Mouse (Mus musculus): Measurements from ENCODE around the gene Gm37240.

Gm37240 gene

DNA sequence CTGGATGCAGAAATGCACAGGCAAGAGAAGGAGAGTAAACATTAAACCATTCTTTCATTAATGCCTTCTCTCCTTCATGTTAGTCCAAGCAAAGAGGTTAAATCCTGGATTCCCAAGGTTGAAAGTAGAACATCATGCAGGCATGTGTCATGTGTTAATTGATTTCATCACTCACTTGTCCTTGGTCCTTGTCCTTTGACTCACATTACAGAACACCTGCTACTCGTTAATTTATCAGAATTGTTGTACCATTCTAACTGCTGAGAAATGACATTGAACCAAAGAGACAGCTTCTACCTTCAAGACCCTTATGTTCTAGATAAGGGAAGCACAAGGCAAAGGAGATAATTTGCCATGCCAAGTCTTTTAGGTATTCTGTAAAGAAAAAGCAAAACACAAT is 835.1 kb downstream of the Gm37240 start:
- no peak for DNase-seq (ENCODE audit: low read depth, low spot score)

DNA sequence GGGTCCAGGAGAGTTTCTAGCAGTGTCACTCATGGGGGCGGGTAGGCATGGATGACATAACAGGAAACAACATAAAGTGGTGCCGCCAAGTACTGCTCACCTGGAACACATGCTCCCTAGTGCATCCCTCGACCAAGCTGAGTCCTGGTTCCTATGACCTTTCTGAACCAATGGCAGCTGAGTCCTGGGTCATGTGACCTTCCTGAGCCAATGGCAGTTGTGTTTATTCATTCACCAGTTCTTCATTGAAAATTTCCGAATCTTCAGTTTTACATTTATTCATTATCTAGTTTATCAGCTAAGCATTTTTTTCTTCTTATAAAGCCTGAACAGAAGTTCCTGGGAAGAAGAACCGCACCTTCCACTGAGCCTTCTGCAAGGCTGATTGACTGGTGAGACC is 838.7 kb downstream of the Gm37240 start:
- DNase-seq (ENCODE audit: low read depth, low spot score), result no peak

DNA sequence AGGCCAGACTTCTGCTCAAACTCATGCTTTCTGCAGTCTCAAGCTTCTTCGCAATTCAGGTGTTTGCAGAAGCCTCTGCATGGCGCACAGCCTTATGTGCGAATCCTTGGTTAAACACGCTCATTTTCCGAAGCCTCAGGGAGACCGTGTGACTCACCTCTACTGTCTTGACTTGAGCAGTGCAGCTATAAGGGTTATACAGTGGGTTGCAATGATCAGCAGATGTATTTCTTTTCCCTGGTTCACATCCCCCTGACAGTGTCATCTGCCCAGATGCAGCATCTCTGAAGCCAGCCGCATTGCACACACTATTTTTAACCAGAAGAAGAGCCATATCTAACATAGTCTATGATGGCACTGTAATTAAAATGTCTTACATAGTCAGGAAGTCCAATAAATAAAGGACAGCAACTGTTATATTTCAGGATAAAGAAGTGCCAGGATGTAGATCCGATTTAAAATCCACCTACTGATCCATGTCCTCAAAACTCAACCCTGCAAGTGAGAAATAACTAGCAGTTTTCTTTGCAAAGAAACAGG is 843.6 kb downstream of the Gm37240 start:
- no peak for DNase-seq (ENCODE audit: low read depth, low spot score)

DNA sequence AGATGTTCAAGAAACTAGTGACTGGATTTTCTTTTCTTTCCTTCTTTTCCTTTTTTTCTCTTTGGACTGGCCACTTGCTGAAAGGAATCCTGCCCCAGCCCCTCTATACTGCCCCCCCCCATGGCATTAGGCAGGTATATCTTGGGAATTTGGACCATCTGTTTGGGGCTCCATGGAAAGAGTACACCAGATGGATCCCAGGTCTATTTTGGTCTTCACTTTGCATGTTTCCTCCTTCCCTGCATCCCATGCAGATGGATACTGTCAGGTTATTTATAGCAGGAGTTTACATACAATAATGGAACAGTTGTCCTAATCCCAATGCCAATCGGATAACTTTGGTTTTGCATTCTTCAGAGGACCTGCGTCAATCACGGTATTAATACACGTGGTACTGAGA is 845.2 kb downstream of the Gm37240 start:
- no peak for DNase-seq (ENCODE audit: low read depth, low spot score)

DNA sequence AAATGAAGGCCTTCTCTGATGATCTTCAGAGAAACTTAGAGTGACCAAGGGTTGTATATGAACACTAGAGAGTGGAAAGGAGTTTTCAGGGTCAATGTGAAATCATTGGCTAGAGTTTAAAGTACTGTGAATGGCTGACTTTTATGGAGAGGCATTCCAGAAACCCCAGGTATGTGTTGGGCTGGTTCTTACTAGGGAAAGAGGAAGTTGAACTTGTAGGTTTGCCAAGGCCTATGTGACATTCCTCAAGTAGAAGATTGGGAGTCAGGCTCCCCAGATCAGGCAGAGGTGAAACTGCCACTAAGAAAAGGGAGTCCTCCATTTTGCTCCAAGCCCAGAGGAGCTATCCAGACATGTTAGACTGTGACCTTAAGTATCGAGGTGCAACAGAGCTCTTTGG is 858.2 kb downstream of the Gm37240 start:
- DNase-seq (ENCODE audit: low read depth, low spot score), result no peak

DNA sequence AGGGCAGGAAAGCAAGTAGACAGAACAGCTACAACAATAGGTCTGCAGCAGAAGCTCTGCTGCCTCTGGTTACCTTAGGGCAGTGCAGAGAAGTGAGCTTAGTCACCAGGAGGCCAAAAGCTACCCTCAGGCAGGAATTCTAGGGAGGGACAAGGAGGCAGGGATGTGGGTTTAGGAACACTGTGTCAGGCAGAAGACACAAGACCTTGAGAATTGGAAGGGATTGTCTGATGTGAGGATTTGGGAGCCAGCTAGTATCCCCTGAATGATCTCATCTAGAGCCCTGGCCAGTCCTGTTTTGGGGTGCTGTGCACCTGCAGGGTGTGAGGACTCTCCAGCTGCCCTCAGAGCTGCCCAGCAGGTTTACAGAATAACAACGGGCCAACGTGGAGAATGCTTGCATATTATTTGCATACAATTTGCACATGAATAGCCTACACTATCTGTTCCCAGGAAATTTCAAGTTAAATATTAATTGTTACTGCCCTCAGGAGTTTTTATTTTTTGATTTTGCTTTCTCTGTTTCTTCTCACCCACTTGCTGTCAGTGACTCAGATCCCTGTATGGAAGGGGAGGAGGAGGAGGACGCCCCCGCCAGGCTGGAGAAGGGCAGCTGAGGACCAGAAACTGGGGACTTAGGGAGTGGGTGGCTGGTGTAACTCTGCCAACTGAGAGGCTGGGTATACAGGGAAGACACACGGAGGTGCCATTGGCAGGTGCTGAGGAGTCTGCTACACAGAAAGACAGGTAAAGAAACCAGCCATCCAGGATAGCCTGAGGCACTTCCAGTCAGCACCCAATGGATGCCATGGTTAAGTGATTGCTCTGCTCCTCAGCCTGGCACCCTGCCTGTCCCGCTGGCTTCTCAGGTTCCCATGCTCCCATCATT is 862.3 kb downstream of the Gm37240 start:
- DNase-seq (ENCODE audit: low read depth, low spot score), result no peak

DNA sequence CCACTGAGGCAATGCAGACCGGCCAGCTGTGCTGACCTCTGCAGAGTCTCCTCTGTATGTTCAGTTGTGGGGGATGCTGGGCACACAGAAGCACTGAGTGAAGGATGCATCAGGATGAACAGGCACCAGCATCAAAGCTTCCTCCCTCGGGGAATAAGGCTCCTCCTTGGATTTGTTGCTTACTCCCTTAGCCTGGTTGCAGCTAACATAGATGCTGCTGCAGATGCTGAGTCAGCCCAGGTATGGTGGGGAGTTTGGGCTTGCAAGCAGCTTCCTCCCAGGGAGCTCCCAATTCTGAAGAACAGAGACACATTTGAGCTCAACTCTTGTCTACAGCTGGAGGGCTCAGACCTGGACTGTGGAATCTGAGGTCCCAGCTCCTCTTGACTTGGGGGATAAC is 863.1 kb downstream of the Gm37240 start:
- DNase-seq (ENCODE audit: low read depth, low spot score), result no peak

DNA sequence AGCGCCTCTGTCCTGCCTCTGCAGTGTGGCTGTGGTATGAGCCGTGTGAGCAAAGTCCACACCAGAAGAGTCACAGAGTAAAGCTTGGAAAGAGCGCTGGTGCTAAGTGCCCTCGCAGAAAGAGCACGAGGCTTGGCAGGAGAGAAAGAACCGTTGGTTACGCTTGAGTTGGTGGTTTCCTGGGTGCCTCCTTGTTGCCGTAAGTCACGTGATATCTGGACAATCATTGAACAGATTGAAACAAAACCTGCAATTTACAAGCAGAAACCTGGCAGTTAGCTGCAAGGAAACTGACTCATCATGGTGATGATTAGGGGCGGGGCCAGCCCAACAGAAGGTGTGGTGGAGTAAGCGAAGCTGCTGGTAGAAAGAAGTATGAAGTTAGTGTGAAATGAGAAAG is 864.5 kb downstream of the Gm37240 start:
- DNase-seq (ENCODE audit: low read depth, low spot score), result peak; percentile 25

DNA sequence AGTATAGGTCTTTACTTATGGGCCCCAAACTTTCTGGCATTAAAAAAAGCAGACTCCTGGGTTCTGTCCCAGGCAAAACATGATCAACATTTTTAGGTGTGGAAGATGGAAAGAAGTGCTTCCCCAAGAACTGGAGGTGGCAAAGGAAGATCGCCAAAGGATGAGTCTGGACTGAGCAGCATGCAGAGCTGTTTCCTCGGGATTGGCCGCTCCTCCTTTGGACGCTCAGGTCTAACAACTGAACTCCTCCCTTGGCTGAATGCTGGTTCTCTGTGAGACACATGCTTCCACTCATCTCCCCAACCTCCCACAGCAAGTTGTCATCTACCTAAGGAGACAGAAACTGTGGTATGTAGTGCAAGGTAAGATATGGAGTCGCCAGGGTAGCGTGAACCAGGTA is 865.5 kb downstream of the Gm37240 start:
- DNase-seq (ENCODE audit: low read depth, low spot score), result no peak

DNA sequence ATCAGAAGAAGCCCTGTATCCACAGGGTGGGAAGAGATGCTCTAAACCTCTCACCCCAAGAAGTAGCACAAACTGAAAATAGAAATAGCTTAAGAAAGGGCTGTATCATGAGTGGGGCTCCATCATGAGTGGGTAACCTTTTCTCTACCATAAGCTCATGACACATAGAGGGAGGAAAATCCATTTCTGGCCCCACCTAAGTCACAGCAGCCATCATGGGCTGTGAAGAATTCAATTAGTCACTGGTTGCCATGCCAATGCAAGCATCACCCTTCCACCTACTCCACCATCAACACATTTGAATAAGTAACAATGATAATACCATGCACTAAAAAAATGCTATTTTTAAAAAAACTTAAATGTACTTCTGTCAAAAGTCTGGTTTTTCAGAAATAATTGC is 867.2 kb downstream of the Gm37240 start:
- no peak for DNase-seq (ENCODE audit: low read depth, low spot score)

DNA sequence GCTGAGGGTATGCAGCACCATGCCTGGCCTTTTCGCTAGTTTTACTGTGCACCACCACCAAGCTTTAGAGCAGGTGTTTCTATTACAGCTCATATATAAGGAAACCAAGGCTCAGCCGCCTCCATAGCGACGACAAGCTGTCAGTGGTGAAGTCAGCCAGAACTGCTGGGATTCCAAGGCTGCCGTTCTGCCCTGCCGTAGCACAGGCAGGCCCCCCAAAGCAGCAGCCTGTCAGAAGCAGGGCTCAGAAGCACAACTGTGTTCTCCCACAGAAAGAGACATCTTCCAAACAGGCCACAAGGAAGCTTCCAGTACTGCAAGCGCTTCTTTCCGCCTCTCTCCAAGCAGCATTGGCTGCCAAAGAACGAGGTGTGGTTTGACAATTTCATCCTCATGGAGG is 871.7 kb downstream of the Gm37240 start:
- no peak for DNase-seq (ENCODE audit: low read depth, low spot score)

DNA sequence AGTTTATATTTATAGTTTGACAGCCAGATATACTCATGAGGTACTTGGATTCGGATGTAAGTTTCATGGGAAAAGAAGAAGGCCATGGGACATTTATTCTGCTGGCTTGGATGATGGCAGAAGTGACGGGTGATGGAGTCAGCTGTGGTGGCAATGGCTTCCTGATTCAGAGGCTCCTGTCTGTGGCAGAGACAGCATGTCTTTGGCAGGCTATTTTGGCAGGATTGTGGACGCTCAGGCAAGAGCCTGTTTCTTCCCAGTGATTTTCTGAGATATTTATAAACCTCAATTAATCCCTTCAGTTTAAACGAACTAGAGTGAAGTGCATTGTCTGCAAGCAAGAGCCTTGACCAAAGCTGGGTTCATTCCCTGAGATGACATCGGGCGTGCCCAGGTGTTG is 874.4 kb downstream of the Gm37240 start:
- no peak for DNase-seq (ENCODE audit: low read depth, low spot score)

DNA sequence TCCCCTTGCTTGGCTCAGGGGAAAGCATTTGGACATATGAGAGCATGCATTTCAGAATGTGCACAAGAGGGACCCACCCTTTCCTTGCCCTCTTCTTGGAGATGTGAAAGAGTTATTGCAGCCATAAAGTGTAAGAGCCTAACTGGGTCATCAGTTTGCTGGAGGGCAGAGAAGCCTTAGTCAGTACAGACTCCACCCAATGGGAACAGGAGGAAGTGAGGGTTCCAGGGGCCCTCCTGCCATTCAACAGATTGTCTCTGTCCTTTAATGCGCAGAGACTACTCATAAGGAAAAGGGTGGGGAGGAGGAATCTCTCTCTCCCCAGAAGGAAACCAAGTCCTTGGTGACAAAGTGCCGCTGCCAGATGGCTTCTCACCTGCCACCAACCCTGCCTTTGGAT is 882.1 kb downstream of the Gm37240 start:
- no peak for DNase-seq (ENCODE audit: low read depth, low spot score)

DNA sequence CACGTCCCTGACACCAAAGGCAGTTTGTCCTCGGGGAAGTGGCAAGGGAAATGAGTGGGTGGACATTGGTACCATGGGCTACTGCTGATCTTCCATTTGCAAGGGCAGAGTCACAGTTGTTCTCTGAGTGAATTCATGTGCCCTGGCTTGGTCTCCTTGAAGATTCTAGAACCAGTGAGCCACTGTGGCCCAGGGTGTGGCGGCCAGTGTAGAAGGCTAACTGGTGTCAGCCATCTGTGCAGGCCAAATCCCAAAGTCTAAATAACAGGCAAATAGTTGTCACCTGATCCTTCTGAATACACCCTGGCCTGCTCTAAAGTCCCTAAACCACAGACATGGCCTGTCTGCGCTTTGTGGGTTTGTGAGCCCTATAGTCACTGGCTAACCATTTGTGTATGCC is 898.4 kb downstream of the Gm37240 start:
- DNase-seq (ENCODE audit: low read depth, low spot score), result no peak

DNA sequence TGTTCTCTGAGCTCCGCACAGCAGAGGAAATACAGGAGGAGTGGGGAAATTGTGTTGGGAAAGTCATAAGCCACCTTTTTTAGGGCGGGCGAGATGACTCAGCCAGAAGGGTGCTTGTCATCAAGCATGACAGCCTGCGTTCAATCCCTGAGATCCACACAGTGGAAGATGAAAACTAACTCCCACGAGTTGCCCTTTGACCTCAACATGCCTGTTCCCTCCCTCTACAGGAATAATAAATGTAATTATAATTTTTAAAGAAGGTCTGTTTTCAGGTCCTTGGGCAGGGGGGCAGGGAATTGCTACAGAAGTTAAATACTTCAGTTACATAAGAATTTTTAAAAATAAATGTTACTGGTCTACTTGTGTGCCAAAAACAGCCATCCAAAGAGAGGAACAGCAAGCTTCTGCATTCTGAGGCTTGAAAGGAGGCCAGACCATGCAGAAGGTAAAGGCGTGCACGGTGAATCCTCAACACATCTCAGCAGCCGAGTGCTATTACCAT is 902.1 kb downstream of the Gm37240 start:
- DNase-seq (ENCODE audit: low read depth, low spot score), result no peak

DNA sequence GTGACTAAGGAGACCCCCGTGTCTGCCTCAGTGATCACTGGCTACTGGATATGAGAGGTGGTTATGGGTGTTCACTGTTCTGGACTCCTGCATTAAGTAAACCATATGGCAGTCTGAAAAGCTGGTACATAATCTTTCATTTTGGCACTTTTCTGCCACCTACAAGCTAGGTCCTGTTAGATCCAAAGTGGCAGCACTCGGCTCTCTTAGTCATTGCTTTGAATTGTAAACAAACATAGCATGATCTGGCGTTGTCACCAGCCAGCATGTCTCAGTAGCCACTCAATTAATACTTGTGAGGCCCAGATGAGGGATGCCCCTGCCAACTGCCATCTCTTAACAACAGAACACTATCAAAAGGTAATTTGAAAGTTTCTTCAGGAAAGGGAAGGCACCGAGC is 904.6 kb downstream of the Gm37240 start:
- DNase-seq (ENCODE audit: low read depth, low spot score), result no peak

DNA sequence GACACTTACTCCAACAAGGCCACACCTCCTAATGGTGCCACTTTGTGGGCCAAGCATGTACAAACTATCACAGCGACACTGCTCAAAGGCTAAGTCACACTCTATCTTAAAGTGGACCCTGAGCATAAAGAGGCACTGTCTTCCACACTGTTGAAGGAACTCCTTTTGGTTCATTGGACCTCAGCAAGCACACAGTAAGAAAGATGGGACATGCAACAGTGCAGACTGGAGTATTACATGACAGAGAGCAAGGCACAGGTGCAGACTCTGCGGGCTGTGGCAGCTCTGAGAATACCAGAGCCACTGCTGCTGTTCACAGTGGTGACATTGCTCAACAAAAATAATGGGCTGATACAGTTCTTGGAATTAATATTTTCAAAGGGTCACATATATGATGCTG is 907.2 kb downstream of the Gm37240 start:
- DNase-seq (ENCODE audit: low read depth, low spot score), result no peak

DNA sequence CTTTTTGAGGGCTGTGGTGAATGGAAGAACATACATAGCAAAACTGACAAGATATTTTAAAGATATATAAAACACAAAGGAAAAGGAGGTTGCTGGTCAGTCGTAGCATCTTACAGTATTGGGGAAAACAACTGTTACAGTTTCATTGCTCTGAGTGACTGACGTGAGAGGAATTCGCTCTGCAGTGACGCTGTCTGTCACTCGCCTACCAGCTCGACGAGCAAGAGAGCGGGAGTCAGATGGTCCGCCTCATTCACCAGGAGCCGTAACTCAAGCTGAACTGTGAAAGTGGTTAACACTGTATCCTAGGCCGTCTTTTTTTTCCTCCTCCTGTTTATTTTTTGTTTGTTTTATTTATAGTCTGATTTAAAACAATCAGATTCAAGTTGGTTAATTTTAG is 908.6 kb downstream of the Gm37240 start:
- DNase-seq (ENCODE audit: low read depth, low spot score), result no peak

DNA sequence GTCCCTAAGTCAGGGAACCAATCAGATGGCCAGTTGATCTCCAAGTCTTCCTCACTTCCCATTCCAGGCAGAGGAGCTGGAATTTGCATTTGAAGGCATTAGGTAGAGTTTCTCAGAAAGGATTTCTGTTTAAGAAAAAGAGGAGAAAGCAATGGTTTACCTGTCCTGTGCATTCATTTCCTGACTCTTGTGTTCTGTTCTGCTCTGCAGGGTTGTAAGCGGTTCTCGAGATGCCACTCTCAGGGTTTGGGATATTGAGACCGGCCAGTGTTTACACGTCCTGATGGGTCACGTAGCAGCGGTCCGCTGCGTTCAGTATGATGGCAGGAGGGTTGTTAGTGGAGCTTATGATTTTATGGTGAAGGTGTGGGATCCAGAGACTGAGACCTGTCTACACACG is 913.1 kb downstream of the Gm37240 start:
- DNase-seq (ENCODE audit: low read depth, low spot score), result no peak

DNA sequence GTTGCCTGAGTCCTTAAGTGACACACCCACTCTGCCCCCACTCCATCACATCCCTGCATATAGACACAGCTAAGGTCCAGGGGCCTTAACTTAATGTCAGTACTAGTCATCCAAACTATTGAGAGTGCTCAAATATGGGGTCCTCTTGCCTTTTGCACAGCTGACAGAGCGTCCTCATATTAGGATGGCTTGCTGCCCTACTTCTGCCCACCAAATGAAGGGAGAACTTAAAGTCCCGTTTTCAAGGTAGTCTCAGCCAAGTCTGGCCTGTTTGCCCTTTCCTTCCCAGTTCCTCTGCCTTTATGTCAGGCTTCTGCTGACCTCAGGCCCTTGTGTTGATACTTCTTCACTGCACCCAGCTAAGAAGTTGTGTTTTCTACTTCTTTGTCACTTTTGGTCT is 914.4 kb downstream of the Gm37240 start:
- DNase-seq (ENCODE audit: low read depth, low spot score), result no peak

DNA sequence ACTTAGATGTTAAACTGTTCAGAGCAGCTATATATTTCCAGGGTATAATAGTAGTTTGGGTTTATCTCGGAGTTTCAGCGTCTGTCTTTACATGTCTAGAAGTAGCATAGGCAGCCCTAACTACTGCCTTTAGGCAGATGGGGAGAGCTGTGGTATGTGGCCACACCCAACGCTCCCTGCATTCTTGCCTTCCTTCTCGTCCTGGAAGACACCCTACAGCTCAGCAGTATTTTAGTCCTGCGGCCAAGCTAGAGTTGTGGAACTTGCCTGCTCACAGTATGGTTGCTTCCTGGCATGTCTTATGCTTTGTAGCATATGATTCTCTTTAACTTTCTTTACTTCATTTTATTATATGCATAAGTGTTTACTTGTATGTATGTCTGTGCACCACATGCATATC is 915.8 kb downstream of the Gm37240 start:
- peak; percentile 89 for DNase-seq (ENCODE audit: low read depth, low spot score)

DNA sequence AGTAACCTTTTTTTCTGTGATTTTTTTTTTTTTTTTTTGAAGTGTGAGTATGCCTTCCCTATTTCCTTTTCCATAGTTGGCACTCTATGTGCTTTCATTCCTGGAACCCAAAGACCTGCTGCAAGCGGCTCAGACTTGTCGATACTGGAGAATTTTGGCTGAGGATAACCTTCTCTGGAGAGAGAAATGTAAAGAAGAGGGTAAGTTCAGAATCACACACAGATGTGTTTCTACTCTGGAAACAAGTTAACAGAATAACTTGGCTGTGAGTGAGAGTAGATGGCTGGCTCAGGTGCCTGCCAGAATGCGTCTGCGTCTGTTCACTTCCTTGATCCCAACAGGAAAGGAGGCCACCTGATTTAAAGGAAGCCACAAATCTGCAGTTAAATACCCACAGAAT is 920.0 kb downstream of the Gm37240 start:
- no peak for DNase-seq (ENCODE audit: low read depth, low spot score)

DNA sequence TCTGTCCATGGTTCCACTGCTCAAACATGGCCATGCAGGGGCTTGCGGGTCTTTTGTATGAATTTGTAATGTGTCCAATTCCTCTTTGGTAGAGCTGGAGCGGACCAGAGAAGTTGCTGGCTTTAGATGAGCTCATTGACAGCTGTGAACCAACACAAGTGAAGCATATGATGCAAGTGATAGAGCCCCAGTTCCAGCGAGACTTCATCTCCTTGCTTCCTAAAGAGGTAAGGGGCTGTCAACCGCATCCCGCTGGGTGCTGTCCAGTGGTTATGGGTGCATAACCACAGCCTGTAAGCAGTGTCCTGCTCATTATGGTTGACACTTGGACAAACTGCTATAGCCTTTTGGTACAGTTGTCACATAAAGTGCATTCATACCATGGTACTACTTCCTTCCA is 922.2 kb downstream of the Gm37240 start:
- no peak for DNase-seq (ENCODE audit: low read depth, low spot score)

Data from ZHBTc4 (cell line).